Mouse (Mus musculus): ENCODE measurements around the gene Asb10.
"Not testable (repeated sequence)": the region's sequence is repeated elsewhere in the genome, so short reads cannot be mapped to it uniquely, and the experiment has no call there.

The Asb10 gene

GRCm38 (mm10) chr5:24540387-24541143, at the start of gene Asb10:
Gene Asb10, minus strand, starts transcription at chr5:24540978.
- no peak for DNase-seq (ENCODE audit: low spot score)

DNA sequence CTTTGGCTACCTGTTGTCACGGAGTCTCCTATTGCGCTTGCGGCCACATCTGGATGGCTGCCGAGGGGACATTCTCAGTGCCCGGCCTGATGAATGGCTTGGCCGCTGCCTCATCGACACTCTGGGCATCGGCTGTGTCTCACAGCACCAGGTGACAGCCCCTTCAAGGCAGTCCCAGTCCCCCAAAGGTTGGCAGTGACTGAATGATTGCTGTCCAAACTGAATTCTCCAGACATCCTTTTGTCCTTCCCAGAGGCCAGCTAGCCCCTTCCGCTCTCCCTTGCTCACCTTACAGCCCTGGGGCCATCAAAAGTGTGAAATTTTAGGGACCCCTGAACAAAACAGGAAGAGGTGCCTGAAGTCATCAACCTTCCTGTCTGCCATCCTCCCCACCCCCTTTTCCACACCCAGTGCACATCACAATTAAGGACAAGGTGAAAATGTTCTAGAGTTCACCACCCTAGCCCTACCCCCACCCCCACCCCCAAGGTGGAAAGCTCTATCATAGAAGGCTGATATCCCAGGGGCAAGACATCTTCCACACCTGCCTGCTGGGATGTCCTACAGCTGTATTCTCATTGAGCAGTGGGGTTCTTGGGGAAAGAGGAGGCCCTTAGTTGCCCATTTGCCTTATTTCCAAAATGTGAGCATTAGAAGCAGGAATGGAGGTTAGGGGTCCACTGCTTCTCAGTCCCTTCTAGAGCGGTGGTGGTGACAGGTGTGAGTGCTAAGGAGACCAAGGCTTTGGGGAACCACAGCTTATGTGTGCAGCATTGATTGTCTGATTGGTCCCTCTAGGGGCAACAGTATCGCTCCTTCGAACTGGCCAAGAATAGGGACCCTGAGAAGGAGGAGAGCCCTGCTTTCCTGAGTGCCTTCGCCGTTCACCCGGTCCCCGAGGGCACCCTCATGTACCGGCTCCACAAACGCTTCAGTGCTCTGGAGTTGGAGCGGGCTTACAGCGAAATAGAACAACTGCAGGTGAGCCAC, 49.0 kb upstream of the Asb10 start:
- no peak for DNase-seq (ENCODE audit: low spot score)

DNA sequence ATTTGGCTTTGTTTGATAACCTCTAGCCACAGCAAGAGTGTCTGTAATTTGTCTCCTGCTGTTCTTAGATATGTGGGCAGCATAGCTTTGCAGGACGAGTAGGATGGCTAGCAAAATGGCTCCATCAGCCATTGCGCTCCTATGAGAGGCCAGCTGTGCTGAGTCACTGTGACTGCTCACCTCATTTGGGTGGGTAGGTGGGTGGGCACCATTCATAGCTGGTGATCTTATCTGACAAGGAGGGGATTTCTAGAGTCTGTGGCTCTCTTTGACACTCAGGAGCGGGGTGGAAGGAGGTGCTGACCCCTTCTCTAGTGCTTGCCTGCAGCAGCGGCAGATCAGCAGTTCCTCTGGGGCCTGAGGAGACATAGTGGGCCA, 46.4 kb upstream of the Asb10 start:
- peak; percentile 21 for DNase-seq (ENCODE audit: low spot score)

GRCm38 (mm10) chr5:24586547-24587199, 45.9 kb upstream of the Asb10 start, which contains the start of gene Chpf2:
Gene Chpf2, plus strand, starts transcription at chr5:24586741.
- DNase-seq (ENCODE audit: low spot score) = peak; percentile 93

DNA sequence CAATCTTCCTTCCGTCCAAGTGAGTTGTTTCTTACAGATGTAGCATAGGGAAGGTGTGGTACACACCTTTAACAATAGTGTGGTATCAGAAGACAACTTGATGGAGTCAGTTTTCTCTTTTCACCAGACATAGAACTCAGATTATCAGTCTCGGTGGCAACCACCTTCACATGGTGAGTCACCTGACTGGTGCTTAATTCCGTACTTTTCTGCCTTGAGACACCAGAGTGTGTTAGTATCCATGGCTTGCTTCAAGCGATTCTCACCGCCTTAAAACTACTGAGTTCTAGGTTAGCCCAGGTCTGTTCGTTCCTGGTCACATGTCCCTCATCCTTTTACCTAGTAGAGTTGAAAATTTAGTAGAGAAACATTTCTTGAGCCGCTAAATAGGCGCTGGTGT, 45.3 kb upstream of the Asb10 start:
- no peak for DNase-seq (ENCODE audit: low spot score)

DNA sequence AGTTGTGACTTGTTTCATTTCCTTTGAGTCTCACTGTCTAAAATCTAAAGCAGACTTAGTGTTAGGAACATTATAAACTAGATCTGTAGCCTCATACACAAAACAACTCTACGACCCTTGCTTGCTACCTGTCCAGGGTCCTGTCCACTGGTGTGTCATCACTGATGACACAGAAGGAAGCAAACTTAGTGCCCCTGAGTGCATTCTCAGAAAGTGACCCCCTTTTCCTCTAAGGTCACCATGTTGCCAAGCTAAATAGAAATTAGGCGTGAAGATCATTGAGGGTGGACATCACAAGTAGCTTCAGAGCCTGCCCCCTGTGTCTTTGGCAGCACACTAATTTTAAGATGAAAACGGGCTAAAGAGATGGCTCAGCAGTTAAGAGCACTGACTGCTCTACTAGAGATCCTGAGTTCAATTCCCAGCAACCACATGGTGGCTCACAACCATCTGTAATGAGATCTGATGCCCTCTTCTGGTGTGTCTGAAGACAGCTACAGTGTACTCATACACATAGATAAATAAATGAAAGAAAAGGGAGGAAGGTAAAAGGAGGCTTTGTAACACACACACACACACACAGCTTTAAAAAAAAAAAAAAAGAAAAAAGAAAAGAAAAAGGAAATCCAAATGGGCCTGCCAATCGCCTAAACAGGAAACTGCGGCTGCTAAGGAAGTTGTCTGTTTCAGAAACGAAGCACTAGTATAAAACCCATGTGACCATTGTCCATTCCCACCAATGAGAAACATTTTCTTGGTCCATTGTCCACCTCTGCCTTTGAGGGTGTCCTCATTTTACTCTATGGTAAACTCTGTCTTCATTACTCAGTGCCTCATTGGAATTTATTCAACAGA, 37.6 kb upstream of the Asb10 start:
- DNase-seq (ENCODE audit: low spot score) = no peak

DNA sequence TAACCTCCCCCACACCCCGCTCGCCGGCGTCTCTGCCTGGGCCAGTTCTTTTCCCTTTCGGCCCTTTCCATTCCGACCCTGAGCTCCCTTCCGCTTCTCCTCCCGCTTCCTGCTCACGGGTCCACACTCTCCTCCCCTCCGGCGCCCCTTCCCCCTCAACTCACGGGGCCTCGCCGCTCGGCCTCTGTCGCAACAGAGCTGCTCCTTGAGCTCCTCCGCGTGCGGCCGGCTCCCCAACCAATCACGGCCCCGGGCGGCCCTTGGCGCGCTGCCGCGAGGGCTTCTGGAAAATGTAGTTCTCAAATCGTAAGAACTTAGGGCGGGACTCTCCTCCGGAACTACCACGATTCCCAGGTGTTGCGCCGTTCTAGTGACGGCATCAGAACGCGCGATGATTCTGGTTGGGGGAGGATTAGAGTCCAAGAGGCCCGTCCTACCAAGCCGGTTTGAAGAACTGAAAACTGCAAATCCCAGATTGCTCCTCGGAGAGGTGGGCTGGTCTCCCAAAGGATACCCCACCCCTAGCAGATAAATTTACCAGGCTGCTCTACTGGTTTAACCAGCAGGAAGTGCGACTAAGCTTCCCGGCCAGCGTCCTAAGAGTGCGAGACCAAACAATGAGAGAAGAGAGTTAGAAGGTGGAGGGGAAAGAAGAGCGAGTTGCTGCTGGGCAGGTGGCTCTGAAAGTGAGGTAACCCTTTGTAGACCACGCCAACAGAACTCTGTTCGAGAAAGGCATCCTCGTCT, 36.6 kb upstream of the Asb10 start, which contains the start of gene Abcf2:
Gene Abcf2 (minus strand): TSS at position 285 of the 747 bp plus-strand sequence.
- peak; percentile 100 for DNase-seq (ENCODE audit: low spot score)

- peak; percentile 50 for DNase-seq (ENCODE audit: low spot score)
These were observed 36.0 kb upstream of the Asb10 start for GRCm38 (mm10) chr5:24576801-24577182.

GRCm38 (mm10) chr5:24575948-24576347, 35.2 kb upstream of the Asb10 start:
- DNase-seq (ENCODE audit: low spot score) = no peak

GRCm38 (mm10) chr5:24556709-24557108, 15.9 kb upstream of the Asb10 start, which contains the start of gene 4931409K22Rik:
Gene 4931409K22Rik, minus strand, starts transcription at chr5:24556809.
- DNase-seq (ENCODE audit: low spot score) = no peak

DNA sequence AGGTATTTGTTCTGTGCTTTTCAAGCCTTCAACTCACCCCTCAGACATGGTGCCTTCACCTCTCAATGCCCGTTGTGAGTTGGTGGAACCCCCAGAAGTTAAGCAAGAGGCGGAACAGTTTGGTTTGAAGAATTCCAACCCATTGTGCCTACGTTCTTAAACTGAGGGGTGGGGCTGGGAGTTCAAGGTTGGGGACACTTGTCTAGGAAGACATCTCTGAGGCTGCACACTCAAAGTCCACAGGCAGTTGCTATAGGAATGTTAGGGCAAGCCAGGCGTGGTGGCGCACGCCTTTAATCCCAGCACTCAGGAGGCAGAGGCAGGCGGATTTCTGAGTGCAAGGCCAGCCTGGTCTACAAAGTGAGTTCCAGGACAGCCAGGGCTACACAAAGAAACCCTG, 14.6 kb upstream of the Asb10 start:
- DNase-seq (ENCODE audit: low spot score) = not testable (repeated sequence)

DNA sequence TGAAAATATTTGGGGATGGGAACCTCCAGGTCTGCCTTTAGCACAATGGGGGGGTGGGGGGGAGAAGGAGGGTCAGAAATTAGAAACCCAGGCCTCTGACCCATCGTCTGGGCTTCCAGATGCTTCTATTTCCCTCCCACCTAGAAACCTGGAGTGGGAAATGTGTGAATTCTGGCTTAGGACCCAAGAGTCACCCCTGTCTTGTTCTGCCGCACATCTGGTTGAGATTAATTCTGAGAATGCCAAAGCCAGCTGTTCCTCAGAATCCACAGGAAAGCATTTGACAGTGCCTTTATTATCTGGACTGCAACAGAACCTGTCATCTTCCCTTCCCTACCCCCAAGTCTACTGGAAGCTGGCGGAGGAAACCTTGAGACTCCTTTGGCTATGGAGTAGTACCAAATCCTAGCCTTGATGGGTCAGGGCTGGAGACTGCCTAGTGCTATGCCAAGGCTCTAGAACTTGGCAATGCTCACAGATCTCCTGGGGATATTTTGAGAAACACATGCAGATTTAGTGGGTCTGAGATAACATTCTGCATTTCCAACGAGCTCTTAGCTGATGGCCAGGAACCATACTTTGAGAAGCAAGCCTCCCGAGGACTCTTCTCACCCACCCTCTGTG, 13.0 kb upstream of the Asb10 start:
- DNase-seq (ENCODE audit: low spot score) = peak; percentile 45

- peak; percentile 8 for DNase-seq (ENCODE audit: low spot score)
These were observed 10.5 kb upstream of the Asb10 start for GRCm38 (mm10) chr5:24551317-24551688.

DNA sequence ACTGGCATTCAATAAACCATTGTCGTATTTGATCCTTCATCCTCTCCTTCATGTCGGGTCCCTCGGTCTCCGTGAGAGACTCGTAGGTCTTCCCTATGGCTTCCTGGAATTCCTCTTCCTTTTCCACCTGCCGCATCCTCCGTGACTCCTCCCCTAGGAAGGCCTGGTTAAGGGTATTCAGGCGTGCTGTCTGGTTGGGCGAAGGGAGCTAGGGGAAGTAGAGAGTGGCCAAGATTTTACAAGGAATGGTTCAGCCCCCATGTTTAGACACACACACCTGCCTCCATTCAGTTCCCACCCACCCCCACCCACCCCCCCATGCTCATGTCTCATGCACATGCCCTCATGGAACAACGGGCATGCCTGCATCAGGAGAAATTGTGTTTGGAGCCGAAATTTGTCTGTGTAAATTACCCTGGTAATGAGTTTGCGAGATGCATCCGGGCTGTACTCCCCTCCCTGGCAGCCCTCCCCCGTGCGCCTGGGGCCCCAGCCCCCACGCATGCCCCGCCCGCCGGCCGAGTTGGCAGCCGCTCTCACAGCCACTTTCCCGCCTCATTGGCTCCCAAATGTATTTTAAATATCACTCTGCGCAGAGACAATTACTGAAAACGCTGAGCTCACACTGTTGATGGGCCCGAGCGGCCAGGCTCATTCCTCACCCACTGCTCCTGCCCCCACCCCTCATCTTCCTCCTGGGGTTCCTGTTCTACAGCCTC, 10.0 kb upstream of the Asb10 start:
- peak; percentile 37 for DNase-seq (ENCODE audit: low spot score)

DNA sequence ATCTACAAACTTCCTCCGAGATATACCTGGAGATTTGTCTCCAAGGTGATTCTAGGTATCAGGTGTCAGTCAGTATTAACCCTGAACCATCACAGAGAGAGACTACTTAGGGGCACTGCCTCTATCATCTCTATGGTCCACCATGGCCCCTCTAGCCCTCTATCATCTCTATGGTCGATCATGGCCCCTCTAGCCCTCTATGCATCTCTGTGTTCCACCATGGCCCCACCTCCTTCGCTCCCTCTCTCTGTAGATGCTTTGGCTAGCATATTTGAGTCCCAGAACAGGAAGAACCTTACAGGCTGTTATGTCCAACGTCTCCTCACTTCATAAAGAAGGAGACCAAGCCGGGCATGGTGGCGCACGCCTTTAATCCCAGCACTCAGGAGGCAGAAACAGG, 1.9 kb upstream of the Asb10 start:
- peak; percentile 12 for DNase-seq (ENCODE audit: low spot score)

DNA sequence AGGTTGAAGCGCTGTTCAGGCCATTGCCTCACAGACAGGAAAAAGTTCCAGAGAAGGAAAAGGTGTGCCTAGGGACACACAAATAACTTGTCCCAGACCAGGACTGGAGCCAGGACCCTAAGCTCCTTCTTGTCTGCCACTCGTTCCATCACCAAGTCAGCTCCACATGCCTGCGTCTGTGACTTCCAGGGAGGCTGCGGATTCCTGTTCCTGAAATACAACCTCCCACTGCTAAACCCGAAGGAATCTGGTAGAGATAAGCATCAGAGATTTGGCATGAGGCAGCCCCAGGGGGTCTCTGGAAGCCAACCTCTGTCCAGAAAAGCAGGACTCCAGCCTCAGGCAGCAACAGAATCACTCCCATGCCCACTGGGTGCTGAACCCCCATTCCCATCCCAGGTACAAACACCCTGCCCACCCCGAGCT, 379 bp upstream of the Asb10 start:
- DNase-seq (ENCODE audit: low spot score) = no peak

GRCm38 (mm10) chr5:24539571-24540296, 1.0 kb downstream of the Asb10 start:
- DNase-seq (ENCODE audit: low spot score) = no peak

DNA sequence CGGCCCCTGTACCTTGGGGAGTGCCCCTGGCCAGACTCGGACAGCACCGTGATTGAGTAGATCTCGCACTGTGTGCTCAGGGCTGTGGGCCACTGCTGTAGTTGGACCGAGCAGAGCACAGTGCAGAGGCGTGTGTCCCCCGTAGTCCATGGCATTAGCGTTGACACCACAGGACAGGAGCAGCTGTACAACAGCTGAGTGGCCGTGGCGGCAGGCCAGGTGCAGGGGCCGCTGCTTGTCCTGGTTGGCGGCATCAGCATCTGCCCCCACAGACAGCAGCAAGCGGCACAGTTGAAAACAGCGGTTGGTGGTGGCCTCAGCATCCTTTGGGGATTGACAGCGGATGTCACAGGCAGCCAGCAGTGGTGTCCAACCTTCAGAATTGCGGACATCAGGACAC, 3.2 kb downstream of the Asb10 start:
- no peak for DNase-seq (ENCODE audit: low spot score)

GRCm38 (mm10) chr5:24536511-24536910, 4.3 kb downstream of the Asb10 start:
- DNase-seq (ENCODE audit: low spot score) = no peak

Data from embryo, embryonic 10.5 days (tissue).